Mouse (Mus musculus) stomach, postnatal 0 days (tissue): ENCODE results near the gene Srd5a2.

Experiments
- CTCF ChIP-seq: IDR thresholded peaks from 2 replicates; pipeline ENCODE4 v1.5.1; 2016; ENCODE audit warnings: antibody characterized with exemption, low read depth, mild to moderate bottlenecking, moderate library complexity
- EP300 ChIP-seq: optimal IDR thresholded peaks from 2 replicates; pipeline ENCODE3; 2016; ENCODE audit warnings: antibody characterized with exemption

DNA sequence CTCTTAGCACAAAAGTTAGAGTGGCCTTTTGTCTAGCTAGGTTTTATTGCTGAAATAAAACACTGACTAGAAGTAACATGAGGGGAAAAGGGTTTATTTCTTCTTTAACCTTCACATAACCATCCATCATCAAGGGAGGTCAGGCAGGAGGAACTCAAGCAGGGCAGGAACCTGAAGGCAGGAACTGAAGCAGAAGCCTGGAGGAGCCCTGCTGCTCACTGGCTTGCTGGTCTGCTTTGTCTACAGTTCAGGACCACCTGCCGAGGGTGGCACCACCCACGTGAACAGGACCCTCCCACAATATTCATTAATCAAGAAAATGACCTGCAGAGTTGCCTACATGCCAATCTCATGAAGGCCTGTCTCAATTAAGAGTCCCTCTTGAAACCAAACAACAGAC, 45.3 kb downstream of the Srd5a2 start:
- no peak for TF ChIP-seq CTCF
- TF ChIP-seq EP300 = no peak
